Mouse (Mus musculus) gastrocnemius, postnatal 36 days (tissue): ENCODE data around the gene Defb10. TPM values are rescaled to one million over a fixed set of nuclear protein-coding genes. Genes with fewer than 3 reads are reported as not detected.
"Not testable (repeated sequence)": the region's sequence is repeated elsewhere in the genome, so short reads cannot be mapped to it uniquely, and the experiment has no call there.

Experiments used
- DNase-seq, 2 experiments: peaks; one replicate each; pipeline ENCODE4 v3.0.0; 2022
- intact Hi-C: fragments of 180-260 bp; cut with DNase I; formaldehyde crosslinking; loops from one replicate; pipeline ENCODE4 v1.15.1; 2025
- long read RNA-seq, 2 experiments: library from polyadenylated mRNA; stranded (forward); transcript quantifications; one replicate each; pipeline ENCODE4 v2.0.0; 2021
- total RNA-seq, 2 experiments: library from RNA; stranded (reverse); gene quantifications; 2 replicates each; pipeline ENCODE4 v1.2.3; 2021

The Defb10 gene
- not detected for total RNA-seq
- long read RNA-seq, experiment 1 = 0 reads
- long read RNA-seq, experiment 2 = 0 reads

GRCm38 (mm10) chr8:21858586-21858985, at the start of gene Defb10:
Gene Defb10 (plus strand): TSS chr8:21858901.
- intact Hi-C loops, DNase-seq: not testable (repeated sequence)

- DNase-seq, intact Hi-C loops: not testable (repeated sequence)
Measured at GRCm38 (mm10) chr8:21885321-21885720, 26.6 kb downstream of the Defb10 start, which contains the start of gene Defb9. Gene Defb9 (minus strand): TSS chr8:21885421.

- intact Hi-C loops, DNase-seq: not testable (repeated sequence)
Measured at GRCm38 (mm10) chr8:21906290-21906689, 47.6 kb downstream of the Defb10 start, which contains the start of gene Defb11. Gene Defb11 (minus strand): TSS chr8:21906412.

Other genes starting within 250 kb of the Defb10 start
- gene Defa26, start 240.7 kb upstream of the Defb10 start, total RNA-seq = not detected
- not detected for gene Defa17, start 203.1 kb upstream of the Defb10 start, total RNA-seq
- gene Defa34, start 193.1 kb upstream of the Defb10 start, total RNA-seq = not detected
- gene AY761184, start 155.3 kb upstream of the Defb10 start, total RNA-seq = not detected
- gene Defa24, start 124.4 kb upstream of the Defb10 start, total RNA-seq = not detected
- gene Defb50, start 35.4 kb upstream of the Defb10 start, total RNA-seq = not detected
- gene Defb2, start 19.0 kb upstream of the Defb10 start, total RNA-seq = not detected
- gene Defb9, start 26.5 kb downstream of the Defb10 start, total RNA-seq = not detected
- not detected for gene Defb11, start 47.5 kb downstream of the Defb10 start, total RNA-seq
- not detected for gene Defb15, start 73.8 kb downstream of the Defb10 start, total RNA-seq
- gene Defb35, start 79.5 kb downstream of the Defb10 start, total RNA-seq = not detected
- gene Defb13, start 87.9 kb downstream of the Defb10 start, total RNA-seq = not detected
- not detected for gene Fam90a1a, start 99.8 kb downstream of the Defb10 start, total RNA-seq
- gene Ccdc70, start 110.9 kb downstream of the Defb10 start, total RNA-seq = not detected
- under 1 TPM in 1 of 2 experiments, not detected in 1; 0.05 TPM for gene Atp7b, start 201.4 kb downstream of the Defb10 start, total RNA-seq
- gene Alg11, start 201.8 kb downstream of the Defb10 start, total RNA-seq = 1 to 10 TPM; 4.9 to 6.6 TPM